Mouse (Mus musculus): ENCODE measurements around the gene Rasgef1a. TPM values are rescaled to one million over a fixed set of nuclear protein-coding genes. Genes with fewer than 3 reads are reported as not detected.

Gene Rasgef1a
- total RNA-seq, 2 experiments from 2014 or later = 0.14 to 0.16 TPM

DNA sequence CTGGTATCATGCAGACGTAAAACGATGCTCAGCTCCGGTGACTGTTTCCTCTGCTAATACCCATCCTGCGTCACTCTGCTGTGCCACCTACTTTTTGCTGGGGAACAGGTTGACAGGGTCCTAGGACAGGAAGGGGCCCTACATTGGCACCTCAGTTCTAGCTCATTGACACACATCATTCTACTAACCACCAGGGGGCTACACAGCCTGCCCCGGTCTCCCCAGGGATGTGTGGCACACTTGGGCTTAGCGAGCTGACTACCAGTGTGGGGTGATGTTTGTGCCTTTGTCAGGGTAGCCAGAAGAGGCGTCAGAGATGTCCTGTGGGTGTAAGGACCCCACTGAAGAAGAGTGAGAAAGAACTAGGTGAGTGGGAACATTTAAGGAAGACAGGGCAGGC lies 56.5 kb downstream of the Rasgef1a start:
- DNase-seq (ENCODE audit: low spot score) = no peak
- intact Hi-C loops (cut with DNase I) = loop anchor here (10.0 kb wide), 1 partner anchor 317 kb away; no protein-coding TSS in a partner anchor

GRCm38 (mm10) chr6:118070321-118071012 lies 59.2 kb downstream of the Rasgef1a start:
- intact Hi-C loops (cut with DNase I) = no loop called here
- no peak for DNase-seq (ENCODE audit: low spot score)

DNA sequence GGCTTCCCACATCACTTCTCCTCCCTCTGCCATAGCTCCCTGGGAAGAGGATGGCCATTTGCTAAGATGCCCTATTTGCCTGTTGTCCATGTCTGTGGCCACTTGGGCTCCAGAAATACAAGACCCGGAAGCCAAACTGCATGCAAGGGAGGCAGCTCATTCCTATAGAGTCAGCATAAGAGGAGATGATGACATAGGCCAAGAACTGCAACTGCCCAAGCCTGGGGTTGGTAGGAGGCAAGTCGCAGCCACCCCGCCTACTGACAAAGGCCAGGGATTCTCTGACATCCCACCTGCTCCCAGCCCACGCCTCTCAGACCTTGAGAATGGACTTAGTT lies 59.7 kb downstream of the Rasgef1a start:
- intact Hi-C loops (cut with DNase I) = no loop called here
- no peak for DNase-seq (ENCODE audit: low spot score)

- intact Hi-C loops (cut with DNase I) = no loop called here
- no peak for DNase-seq (ENCODE audit: low spot score)
Measured at GRCm38 (mm10) chr6:118071416-118071815, 60.2 kb downstream of the Rasgef1a start.

- intact Hi-C loops (cut with DNase I) = no loop called here
- no peak for DNase-seq (ENCODE audit: low spot score)
Measured at GRCm38 (mm10) chr6:118072176-118072575, 60.9 kb downstream of the Rasgef1a start.

- intact Hi-C loops (cut with DNase I) = no loop called here
- DNase-seq (ENCODE audit: low spot score) = no peak
Measured at GRCm38 (mm10) chr6:118074151-118074550, 62.9 kb downstream of the Rasgef1a start.

GRCm38 (mm10) chr6:118076256-118076655 lies 65.0 kb downstream of the Rasgef1a start:
- intact Hi-C loops (cut with DNase I) = no loop called here
- no peak for DNase-seq (ENCODE audit: low spot score)

- intact Hi-C loops (cut with DNase I) = no loop called here
- no peak for DNase-seq (ENCODE audit: low spot score)
Measured at GRCm38 (mm10) chr6:118076748-118077147, 65.5 kb downstream of the Rasgef1a start.

DNA sequence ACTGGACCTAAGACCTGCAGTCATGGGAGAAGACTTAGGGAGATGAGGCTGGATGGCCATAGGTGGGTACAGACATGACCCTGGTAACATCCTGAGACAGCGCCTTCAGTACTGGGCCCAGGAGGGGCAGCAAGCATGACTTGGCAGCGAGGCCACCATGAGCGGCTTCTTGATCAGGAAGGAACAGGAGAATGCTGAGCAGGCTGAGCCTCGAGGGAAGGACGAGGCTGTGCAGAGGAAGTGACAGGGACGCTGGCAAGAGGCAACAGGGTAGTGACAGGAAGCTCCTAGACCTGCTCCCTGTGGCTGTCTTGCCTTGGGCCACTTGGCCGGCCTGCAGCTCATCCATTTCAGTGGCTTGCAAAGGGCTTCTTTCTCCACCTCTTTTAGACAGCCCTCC lies 66.2 kb downstream of the Rasgef1a start:
- intact Hi-C loops (cut with DNase I) = no loop called here
- DNase-seq (ENCODE audit: low spot score) = no peak

GRCm38 (mm10) chr6:118078751-118079150 lies 67.5 kb downstream of the Rasgef1a start:
- intact Hi-C loops (cut with DNase I) = no loop called here
- DNase-seq (ENCODE audit: low spot score) = no peak

- intact Hi-C loops (cut with DNase I) = no loop called here
- no peak for DNase-seq (ENCODE audit: low spot score)
Measured at GRCm38 (mm10) chr6:118079292-118079691, 68.1 kb downstream of the Rasgef1a start.

DNA sequence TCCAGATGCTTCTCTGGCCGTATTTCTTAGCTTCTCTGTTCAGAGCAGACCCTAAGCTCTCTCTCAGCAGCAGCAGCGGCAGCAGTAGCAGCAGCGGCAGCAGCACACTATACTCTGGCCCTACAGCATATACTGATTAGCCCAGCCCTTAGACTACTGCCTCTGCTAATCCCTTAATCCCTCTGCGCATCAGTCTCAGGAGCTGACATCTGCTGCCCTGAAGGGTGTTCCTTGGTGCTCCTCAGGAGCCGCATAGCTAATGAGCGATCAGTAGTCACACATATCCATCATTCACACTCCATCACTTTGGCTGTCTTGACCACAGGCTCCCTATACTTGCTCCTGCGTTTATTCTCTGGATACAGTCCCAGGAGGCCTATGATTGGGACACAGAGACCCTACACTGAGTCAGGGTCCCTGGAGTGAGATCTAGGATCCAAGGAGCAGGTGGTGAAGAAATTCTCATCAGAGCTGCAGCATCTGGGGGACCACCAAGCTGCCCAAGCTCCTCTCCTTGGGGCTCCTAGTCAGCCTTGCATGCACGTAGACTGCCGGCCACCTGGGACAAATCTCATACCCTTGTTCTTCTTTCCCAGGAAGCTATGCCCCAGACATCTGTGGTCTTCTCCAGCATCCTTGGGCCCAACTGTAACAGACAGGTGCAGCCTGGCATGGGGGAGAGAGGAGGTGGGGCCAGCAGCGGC lies 68.7 kb downstream of the Rasgef1a start:
- intact Hi-C loops (cut with DNase I) = no loop called here
- DNase-seq (ENCODE audit: low spot score) = no peak

DNA sequence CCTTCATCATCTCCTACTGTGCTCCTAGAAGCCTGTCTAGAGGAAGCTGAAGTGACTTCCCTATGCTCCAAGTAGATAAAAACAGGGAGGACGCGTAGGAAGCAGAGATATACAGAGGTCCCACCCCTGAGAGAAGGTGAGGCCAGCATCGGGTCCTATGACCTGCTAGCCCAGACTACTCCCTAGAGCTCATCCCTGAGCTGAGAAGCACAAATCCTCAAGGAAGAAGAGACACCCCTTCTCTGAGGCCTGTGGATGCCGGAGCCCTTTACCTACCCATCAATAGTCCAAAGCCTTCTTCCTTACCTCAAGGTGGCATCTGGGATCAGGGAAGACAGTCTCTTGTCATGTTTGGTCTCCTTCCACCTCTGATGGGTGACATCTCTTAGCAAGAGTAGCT lies 69.5 kb downstream of the Rasgef1a start:
- intact Hi-C loops (cut with DNase I) = no loop called here
- DNase-seq (ENCODE audit: low spot score) = no peak

DNA sequence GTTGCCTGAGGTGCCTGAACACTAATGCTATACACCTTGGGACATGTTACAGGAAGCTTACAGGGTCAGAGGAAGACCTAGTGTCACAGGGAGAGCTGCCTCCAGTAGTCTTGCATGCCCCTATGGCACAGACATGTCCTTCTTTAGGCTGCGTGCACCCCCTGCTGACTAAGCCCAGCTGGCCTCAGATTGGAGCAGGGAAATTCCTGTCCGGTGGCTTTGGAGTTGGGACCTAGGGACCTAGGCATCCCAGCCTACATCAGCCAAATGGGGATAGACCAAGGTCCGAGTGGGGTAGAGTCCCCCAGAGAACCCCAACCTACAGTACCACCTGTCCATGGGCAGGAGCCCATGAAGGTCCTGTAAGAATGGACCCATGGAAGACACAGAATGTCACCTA lies 71.1 kb downstream of the Rasgef1a start:
- intact Hi-C loops (cut with DNase I) = no loop called here
- no peak for DNase-seq (ENCODE audit: low spot score)

- intact Hi-C loops (cut with DNase I) = no loop called here
- DNase-seq (ENCODE audit: low spot score) = no peak
Measured at GRCm38 (mm10) chr6:118083608-118084007, 72.4 kb downstream of the Rasgef1a start.

GRCm38 (mm10) chr6:118084596-118084995 lies 73.4 kb downstream of the Rasgef1a start:
- no peak for DNase-seq (ENCODE audit: low spot score)
- intact Hi-C loops (cut with DNase I) = no loop called here

- no peak for DNase-seq (ENCODE audit: low spot score)
- intact Hi-C loops (cut with DNase I) = no loop called here
Measured at GRCm38 (mm10) chr6:118087955-118088354, 76.7 kb downstream of the Rasgef1a start.

- intact Hi-C loops (cut with DNase I) = no loop called here
- DNase-seq (ENCODE audit: low spot score) = no peak
Measured at GRCm38 (mm10) chr6:118088750-118089440, 77.7 kb downstream of the Rasgef1a start.

GRCm38 (mm10) chr6:118090827-118091226 lies 79.6 kb downstream of the Rasgef1a start:
- DNase-seq (ENCODE audit: low spot score) = no peak
- intact Hi-C loops (cut with DNase I) = no loop called here

GRCm38 (mm10) chr6:118097765-118098365 lies 86.6 kb downstream of the Rasgef1a start:
- no peak for DNase-seq (ENCODE audit: low spot score)
- intact Hi-C loops (cut with DNase I) = loop anchor here (5.0 kb wide), 1 partner anchor 166 kb away; no protein-coding TSS in a partner anchor
